Mouse (Mus musculus): ENCODE measurements at regions not wholly inside any gene's neighbourhood (a gene's known extent, or its start where the extent isn't known, plus 50 kb on each side); places are given as distances from the start of the nearest gene placed in this dataset.
A peak's percentile ranks its signal among the peaks of the same experiment; 100 is the strongest.

DNA sequence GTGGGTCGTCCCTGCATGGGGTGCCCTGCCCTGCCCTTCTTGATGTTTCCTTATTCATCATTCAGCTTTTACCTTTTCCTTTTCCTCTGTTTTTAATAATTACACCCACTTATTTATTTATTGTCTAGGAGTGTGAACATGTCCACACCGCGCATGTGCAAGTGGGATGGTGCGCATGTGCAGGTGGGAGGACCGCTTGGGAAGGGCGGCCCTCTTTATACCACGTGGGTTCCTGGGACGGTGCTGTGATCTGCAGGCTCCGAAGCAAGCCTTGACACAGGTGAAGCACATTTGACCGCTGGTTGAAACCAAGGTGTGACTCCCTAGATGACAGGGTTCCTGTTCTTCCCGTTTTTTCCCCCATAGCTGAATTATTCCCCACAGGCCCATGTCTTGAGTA is 60.0 kb downstream of the Syf2 start:
- no peak for DNase-seq (ENCODE audit: low read depth, low spot score)

DNA sequence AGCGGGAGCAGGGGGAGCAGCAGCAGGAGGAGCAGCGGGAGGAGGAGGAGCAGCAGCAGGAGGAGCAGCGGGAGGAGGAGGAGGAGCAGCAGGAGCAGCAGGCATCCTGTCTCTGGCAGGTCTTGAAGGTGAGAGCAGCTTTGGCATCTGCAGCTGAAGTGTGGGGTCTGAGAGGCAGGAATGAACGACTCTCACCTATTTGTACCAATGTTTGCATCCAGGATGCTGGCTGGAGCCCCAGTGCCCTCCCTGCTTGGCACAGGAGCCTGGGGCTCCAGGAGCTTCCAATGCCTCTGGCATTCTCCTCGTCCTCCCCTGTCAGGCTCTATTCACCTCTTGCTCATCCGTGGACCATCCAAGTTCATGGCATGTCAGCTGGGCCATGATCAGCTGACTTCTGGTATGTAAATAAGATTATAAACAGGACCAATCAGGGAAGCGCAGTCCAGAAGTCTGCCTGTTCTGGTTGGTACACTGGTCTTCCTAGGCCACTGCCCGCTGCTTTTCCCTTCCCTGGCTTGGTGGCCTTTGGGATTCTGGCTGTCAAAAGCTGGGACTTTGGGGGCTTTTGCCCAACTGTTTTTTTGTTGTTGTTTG is 62.9 kb downstream of the Syf2 start:
- DNase-seq (ENCODE audit: low read depth, low spot score): no peak

DNA sequence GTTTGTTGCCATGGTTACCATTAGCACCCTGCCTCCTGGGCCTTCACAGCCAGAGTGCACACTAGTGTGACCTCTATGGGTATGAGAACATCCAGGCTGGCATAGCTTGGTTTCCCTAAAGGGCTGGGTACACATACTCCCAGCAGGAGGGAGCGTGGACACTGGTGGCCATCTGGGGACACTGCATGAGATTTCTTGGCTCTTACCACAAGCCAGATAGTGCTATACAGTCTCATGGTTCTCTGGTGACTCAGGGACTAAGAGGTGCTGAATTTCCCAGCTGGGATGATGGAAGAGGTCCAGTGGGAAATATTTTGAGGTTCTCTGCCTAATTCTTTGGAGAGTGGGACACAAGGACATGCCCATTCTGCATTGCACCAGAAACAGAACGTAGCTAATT is 63.5 kb downstream of the Syf2 start:
- DNase-seq (ENCODE audit: low read depth, low spot score): no peak

DNA sequence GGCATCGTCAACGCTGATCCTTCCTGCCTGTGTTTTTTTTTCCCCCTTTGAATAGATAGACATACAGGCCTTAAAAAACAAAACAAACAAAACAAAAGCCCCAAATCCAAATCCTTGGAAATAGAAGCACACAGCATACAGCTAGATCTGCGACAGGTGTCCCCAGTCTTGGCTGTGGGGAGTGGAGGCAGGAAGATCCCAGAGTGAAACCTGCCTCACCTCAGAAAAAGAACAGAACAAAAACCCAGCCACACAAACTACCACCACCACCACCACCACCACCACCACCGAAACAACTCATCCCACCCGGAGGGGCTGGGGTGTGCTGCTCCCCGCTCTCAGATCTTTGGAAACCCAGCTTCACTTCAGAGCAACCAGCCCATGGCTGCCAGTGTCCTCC is 64.0 kb downstream of the Syf2 start:
- DNase-seq (ENCODE audit: low read depth, low spot score): no peak

DNA sequence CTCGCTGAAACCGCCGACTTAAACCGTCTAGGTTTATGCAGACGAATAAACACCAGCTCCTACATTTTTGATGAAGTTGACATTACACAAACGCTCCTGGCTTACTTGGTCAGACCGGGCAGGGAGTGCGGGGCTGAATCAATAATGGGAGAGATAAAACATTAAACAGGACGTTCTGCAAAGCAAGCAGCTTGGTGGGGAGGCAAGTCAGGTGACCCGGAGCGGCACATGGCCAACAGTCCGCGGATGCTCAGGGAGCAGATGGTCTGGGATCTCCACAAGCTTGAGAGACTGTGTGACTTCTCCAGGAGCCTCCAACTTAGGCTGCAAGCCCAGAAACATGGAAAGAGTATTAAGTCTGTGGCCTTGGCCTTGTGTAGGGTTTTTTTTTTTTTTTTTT is 64.4 kb downstream of the Syf2 start:
- no peak for DNase-seq (ENCODE audit: low read depth, low spot score)

DNA sequence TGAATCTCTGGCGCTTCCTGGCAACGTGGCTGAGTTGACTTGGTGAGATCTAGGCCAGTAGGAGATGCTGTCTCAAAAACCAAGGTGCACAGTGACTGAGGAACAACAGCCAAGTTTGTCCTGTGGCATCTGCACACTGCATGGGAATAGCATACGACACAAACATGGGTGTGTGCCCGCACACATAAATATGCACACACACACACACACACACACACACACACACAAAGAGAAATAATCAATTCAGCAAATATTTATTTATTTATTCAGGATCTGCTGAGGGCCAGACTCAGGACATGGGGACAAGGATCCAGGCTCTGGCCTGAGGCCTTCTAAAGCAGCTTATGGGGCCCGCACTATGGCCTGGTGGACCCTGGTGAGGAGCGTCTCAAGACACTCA is 65.4 kb downstream of the Syf2 start:
- no peak for DNase-seq (ENCODE audit: low read depth, low spot score)

DNA sequence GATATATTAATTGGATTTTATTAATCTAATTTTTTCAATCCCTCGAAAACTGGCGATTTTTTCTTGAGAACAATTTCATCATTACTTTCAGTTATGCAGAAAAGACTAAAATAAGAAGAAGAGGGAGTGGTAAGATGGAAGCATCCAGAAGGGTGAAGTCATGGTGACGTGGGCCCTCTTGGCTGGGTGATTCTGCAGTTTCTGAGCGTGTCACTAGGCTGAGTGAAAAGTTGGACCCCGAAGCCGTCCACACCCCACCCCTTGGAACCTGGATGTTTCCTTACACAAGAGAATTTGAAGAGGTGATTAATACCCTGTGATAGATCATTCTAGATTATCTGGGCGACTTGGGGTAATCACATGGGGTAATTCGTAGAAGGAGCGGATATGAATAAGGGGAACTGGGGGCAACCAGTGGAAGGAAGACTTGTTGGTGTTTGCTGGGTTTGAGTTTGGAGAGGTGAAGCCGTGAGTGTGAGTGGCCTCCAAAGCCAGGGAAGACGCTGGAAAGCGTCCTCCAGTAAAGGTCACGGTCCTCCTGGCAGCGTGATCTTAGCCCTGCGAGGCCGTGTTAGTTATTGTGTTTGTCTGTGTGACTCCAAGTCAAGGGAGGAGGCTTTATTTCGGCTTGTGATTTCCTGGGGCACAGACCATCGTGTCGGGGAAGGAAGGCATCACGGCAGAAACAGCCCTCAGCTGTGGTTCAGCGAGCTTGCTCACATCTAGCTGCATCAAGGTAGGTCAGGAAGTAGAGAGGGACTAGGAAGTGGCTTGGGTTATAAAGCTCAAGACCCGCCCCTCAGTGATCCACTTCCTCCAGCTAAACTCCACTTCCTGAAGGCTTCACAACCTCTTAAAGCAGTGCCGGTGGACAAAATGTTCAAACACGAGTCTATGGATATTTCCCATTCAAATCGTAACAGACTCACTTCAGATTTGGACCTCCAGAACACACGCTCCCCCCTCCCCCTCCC is 67.0 kb downstream of the Syf2 start:
- no peak for DNase-seq (ENCODE audit: low read depth, low spot score)

DNA sequence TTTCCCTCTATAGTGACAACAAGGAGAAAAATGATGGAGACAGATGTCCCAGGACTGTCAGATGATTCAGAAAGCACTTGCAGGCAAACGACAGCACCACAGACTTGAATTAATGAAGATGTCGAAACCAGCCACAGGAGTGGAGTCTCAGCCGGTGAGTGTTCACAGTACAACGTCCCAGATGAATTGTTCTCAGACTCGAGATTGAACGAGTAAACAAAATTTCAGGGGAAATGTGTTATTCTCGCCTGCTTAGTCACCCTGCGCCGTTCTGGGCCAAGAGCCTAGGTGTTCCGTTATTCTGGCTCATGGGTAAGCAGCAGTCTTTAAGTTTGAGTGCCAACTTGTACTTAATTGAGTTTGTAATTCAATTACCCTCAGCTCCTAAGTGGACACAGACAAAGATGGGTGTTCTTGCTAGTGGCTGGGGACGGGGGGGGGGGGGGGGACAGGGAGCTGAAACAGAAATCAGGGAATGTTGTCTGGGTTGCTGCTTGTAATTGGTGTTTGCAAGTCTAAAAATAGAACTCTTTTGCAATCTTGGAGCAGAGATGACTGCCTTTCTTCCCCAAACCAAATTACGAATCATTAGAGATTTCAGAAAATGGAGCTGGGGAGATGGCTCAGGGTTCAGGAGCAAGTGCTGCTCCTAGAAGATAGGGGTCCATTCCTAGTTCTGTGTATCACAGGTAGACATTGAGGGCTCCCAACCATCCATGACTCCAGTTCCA is 68.4 kb downstream of the Syf2 start:
- DNase-seq (ENCODE audit: low read depth, low spot score): no peak

DNA sequence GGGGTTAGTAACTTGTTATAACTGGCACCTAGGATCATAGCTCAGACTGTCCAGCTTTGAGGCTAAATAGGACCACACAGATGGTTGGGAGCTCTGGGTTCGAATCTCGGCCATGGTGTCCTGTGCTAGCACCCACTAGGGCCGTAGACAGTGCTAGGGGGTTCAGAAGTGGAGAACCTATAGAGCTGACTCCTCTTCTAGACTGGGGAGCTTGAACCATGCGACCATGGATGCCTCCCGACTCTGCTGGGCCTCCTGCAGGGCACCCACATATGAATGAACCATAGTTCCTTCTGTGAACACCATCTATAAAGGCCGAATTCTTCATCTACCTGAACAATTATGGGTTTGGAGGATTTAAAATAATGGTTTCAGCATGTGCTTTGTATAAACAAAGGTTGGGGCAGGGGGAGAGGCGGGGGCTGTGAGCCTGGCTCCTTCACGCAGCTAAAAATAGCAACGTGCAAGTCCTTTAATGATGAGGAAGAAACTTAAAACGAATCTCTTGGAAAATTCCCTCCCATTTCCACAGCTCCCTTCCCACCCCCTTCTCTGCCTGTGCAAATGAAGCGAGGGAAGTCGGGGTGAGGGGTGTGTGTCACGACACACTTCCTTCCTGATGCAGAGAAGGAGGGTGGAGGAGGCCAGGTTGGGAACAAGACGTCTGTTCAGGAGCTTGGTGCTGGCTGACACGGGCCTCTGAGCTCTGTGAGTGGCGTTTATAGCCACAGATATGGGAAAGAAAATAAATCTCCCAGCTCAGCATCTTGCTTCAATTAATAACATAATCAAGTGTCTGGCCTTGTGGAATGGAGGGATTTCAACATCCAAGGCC is 71.6 kb downstream of the Syf2 start:
- no peak for DNase-seq (ENCODE audit: low read depth, low spot score)

DNA sequence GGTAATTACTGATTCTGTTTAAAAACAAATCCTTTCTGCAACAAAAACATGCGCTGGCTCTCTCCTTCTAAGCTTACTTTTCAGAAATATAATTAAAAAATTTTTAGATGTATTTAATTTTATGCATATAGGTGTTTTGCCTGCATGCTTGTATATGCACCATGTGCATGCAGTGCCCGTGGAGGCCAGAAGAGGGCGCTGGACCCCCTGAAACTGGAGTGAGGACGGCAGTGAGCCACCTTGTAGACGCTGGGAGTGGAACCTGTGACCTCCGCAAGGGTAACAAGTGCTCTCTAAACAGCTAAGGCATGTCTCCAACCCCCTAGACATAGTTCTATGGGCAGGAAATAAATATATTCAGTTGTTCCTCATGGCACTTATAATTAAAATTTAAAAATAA is 80.7 kb downstream of the Syf2 start:
- DNase-seq (ENCODE audit: low read depth, low spot score): no peak

DNA sequence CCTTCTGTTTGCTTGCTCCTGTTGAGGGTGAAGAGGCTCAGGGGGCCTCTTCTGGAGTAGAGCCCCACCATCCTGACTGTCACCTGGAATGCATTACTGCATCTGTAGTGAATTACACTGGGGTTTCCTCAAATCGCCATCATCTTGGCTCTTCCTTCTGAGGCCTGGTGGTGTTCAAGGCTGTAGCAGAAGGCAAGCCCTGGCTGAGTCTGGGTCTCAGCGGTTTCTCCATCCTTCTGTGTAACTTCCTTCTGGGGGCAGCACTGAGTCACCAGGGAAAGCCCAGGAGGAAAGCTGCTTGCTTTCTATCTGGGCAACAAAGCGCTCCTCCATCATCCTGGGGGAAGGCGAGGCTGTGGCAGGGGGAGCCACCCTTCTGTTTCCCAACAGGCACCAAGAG is 82.2 kb downstream of the Syf2 start:
- no peak for DNase-seq (ENCODE audit: low read depth, low spot score)

DNA sequence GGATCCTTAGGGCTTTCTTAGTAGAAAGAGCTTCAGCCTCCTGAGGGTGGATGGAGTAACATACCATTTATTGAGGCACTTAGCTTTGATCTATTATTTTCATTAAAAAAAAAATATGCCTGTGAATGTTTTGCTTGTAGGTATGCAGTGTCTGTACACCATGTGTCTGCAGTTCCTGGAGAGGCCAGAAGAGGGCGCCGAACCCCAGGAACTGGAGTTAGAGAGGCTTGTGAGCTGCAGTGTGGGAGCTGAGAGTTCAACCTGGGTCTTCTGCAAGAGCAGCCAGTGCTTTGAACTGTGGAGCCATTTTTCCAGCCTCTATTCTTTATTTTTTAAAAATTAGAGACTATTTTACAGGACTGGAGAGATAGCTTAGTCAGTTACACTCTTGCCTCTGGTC is 83.2 kb downstream of the Syf2 start:
- peak; percentile 33 for DNase-seq (ENCODE audit: low read depth, low spot score)

DNA sequence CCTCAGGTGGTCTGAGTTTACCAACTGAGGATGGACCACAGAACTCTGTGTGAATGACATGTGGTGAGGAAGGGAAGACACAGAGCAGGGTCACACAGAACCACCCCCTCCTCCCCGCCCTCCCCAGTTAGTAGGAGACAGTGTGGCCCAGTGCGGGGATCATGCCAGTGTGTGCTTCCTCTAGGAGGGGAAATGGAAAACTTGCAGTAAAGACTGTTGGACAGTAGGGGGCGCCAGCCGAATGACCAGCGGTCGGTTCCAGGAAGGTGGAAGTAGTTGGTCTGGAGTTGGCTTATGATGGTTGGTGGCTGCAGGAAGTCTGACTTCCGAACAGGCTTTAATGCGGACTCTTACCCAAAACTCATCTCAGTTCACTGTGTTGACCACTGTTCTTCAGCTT is 87.3 kb downstream of the Syf2 start:
- DNase-seq (ENCODE audit: low read depth, low spot score): peak; percentile 41

DNA sequence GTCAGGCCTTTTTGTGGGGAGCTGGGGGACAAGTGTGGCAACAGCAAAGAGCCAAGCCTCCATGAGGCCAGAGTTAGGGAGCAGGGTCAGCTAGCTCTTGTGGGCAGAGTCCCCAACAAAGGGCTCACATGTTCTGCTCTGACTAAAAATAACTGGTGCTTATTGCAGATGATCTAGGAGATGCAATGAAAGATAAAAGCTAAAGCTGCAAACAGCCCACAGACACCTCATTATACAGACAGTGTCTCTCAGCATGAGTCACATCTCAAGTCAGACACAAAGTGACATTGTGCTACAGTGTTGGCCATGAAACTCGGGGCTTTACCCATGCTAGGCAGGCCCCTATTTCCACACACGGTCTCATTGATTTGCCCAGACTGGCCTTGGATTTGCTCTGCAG is 88.4 kb downstream of the Syf2 start:
- no peak for DNase-seq (ENCODE audit: low read depth, low spot score)

DNA sequence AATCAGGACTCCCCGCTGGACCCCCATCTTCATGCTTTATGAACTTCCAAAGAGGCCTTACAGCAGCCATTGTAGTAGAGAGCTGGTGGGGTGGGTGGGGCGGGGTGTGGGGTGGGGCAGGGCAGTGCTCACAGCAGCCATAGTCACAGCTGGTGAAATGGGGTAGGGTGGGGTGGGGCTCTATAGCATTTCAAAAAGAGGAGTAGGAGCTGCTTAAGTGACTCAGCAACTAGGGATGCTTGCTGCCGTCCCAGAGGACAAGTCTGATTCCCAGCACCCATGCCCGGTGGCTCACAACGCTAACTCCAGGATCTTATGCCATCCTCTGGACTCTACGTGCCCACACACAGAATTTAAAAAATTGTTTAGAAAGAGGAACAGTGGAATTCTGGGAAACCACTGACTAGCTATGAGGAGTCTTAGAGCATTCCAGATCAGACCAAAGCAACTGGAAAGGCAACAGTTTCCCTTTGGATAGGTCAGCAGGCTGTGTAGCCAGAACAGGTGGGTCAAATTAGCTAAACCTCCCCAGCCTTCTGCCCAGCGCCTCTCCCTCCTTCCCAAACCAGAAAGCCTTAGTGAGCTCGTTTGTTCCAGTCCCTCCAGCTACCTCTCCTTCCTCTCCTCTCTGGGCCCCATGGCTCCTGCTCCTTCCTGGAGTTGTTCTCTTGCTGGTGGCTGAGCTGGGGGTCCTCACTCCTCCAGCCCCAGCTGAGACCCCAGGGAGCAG is 89.7 kb downstream of the Syf2 start:
- DNase-seq (ENCODE audit: low read depth, low spot score): no peak

DNA sequence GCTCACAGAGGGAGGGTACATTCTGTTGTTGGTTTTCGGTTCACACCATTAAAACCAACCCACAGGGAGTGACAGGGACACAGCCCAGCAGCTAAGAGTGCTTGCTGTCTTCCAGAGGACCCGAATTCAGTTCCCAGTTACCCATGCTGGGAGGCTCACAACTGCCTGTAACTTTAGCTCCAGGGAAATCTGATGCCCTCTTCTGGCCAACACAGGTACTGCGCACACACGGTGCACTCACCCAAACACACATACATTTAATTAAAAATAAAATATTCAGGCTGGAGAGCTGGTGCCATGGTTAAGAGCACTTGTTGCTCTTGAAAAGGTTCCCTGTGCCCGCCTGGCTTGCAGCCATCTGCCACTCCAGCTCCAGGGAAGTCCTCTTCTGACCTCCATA is 92.5 kb downstream of the Syf2 start:
- no peak for DNase-seq (ENCODE audit: low read depth, low spot score)

DNA sequence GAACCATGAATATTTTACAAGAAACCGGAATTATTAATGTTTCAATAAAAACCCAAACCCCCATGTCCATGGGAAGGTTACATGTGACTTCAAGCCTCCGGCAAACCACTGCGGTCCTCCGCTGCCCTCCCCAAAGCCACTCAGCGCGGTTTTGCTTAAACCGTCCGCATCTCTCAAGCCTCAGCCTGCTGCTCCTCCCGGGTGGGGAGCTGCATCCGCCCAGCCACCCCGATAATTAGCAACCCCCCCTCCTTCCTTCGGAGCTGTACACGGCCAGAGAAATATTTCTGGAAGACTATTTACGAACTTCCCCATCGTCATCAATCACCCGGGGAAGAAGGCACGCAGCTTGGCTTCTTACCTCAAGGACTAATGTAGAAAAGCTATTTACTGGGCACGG is 94.7 kb upstream of the Runx3 start:
- DNase-seq (ENCODE audit: low read depth, low spot score): no peak

DNA sequence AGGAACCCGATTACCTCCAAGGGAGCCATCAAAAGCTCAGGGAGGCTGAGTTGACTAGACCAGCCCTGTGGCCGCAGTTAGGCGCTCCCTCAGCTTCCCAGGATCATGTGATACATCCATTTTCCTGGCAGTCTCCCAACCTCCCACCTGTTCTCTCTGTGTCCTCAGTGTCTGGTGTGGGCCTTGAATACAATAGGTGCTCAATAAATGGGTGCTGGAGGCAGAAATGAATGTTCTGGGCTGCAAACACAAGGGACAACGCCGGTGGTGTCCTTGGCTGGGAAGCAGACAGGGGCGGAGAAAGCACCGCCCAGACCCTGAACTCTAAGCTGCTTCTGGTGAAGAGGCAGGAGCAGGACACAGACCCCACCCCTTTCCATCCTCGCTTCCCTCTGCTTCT is 93.3 kb upstream of the Runx3 start:
- DNase-seq (ENCODE audit: low read depth, low spot score): no peak

DNA sequence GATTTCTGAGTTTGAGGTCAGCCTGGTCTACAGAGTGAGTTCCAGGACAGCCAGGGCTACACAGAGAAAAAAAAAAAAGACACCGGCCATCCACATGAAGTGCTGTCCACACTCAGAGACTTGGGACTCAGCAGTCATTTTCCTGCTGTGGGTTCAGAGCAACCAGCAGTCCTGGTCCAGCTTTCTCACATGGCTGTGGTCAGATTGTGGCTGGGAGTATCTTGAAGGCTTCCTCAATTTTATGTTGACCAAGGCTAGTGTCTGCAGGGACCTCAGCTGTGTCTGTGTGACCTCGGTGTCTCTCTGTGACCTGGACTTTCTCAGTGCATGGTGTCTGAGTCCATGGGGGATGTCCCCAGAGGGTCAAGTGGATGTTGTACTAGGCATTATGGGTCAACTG is 90.7 kb upstream of the Runx3 start:
- DNase-seq (ENCODE audit: low read depth, low spot score): no peak

DNA sequence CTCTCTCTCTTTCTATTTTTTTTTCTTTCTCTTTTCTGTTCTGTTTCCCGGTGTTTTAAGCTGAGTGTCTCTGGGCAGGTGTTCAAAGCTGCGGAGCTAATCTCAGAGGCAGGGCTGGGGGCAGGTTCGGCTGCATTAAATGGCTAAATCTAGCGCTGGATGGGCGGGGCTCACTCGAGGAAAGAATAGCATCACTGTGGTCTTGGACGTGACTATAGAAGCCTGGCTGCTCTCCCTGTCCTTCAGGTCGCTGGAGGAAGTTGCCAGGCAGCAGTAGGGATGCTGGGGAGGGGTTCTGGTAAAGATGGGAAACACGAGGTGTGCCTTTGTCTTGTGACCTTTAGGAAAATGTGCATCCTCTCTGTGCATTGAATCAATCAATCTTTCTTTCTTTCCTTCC is 88.0 kb upstream of the Runx3 start:
- no peak for DNase-seq (ENCODE audit: low read depth, low spot score)

DNA sequence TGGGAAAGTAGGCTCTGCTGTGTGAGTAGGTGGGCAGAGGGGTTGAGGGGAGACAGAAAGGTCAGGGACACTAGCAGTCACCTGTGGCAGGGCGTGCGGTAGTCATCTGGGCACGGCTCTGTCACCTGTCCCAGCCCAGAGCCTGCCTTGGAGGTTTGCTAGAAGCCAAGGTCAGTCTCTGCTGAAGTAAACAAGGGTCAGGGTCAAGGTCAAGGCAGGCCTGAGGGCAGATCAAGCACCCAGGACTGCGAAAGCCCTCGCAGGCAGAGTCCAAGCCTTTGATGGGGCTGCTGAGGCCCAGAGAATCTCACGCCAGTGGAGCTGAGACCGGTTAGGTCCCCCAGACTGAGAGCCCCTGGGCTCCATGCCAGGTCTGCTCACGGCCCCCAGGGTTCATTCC is 87.2 kb upstream of the Runx3 start:
- DNase-seq (ENCODE audit: low read depth, low spot score): no peak

Data from c-Kit-negative CD71-positive TER-119-positive erythroid progenitor cells, embryonic 14.5 days (primary cell).